Comparison of ENCODE assay signal across 23 mouse cellular contexts in genomic region chr16:12611106-12611505, GRCm38 (mm10).
DNase-seq lines count a peak whose midpoint lies in the region; ATAC-seq and TF ChIP-seq lines count a peak whose summit lies in the region.
"Had no signal": no experiment of that assay in that cellular context is flagged by ENCODE, and none has a peak within 500 bp of the region (broad histone marks: within the 10 kb centered on the region; RNA-seq: fewer than 3 reads in every experiment).

No protein-coding gene starts in this region.

- H3K36me3 ChIP-seq in intestine, embryonic 15.5 days: no peaks in the 10 kb centered on the region
- no peaks in the 10 kb centered on the region for H3K36me3 ChIP-seq in intestine, postnatal 0 days (ENCODE audit: control insufficient read depth, insufficient read depth)
- no peaks in the 10 kb centered on the region for H3K36me3 ChIP-seq in intestine, embryonic 16.5 days (ENCODE audit: control insufficient read depth, insufficient read depth, low read length)
- H3K36me3 ChIP-seq in forebrain, embryonic 13.5 days (ENCODE audit: poor library complexity, severe bottlenecking): no peaks in the 10 kb centered on the region
- H3K36me3 ChIP-seq: embryonic facial prominence, embryonic 10.5 days; embryonic facial prominence, embryonic 13.5 days; forebrain, embryonic 12.5 days; hindbrain, embryonic 15.5 days had no signal

- 41% methylated on average over 1 of the region's 1 CpGs for WGBS in intestine, embryonic 15.5 days
- WGBS in intestine, postnatal 0 days: 34% methylated on average over 1 of the region's 1 CpGs
- WGBS in intestine, embryonic 16.5 days: 60% methylated on average over 1 of the region's 1 CpGs
- 76% methylated on average over 1 of the region's 1 CpGs for WGBS in forebrain, embryonic 13.5 days

- peak; percentile 13 to 74 for DNase-seq in adrenal gland, adult (ENCODE audit: inconsistent age in 2 of 2, low spot score in 1 of 2)
- DNase-seq in adrenal gland, postnatal 4 days (ENCODE audit: low spot score in 2 of 2): no peak
- DNase-seq: cerebellum, adult 11 months; cerebellum, adult 2 months; cerebellum, adult 9-11 months; cerebellum, postnatal 36 days; embryo, embryonic 11 days; gastrocnemius, postnatal 10 days; gastrocnemius, postnatal 36 days; heart, postnatal 4 days; kidney, adult 2 months had no signal

- H3K27ac ChIP-seq in intestine, embryonic 15.5 days: no peak overlapping the region
- H3K27ac ChIP-seq in intestine, postnatal 0 days (ENCODE audit: low read depth, low read length): no peak overlapping the region
- H3K27ac ChIP-seq in intestine, embryonic 16.5 days (ENCODE audit: low read length): no peak overlapping the region
- H3K27ac ChIP-seq in forebrain, embryonic 13.5 days: no peak overlapping the region
- H3K27ac ChIP-seq: embryonic facial prominence, embryonic 10.5 days; embryonic facial prominence, embryonic 13.5 days; forebrain, embryonic 12.5 days; hindbrain, embryonic 15.5 days had no signal

- H3K4me1 ChIP-seq in intestine, embryonic 15.5 days (replicated peaks): no peaks in the 10 kb centered on the region
- no peaks in the 10 kb centered on the region for H3K4me1 ChIP-seq in intestine, postnatal 0 days (replicated peaks; ENCODE audit: control insufficient read depth, insufficient read depth, low read length)
- H3K4me1 ChIP-seq in intestine, embryonic 16.5 days (ENCODE audit: control insufficient read depth, insufficient read depth, low read length): no peaks in the 10 kb centered on the region
- H3K4me1 ChIP-seq in forebrain, embryonic 13.5 days: no peaks in the 10 kb centered on the region
- H3K4me1 ChIP-seq: embryonic facial prominence, embryonic 10.5 days; embryonic facial prominence, embryonic 13.5 days; forebrain, embryonic 12.5 days; hindbrain, embryonic 15.5 days had no signal

- no peak overlapping the region for H3K9ac ChIP-seq in intestine, embryonic 15.5 days
- H3K9ac ChIP-seq in intestine, postnatal 0 days (ENCODE audit: low read depth, low read length): no peak overlapping the region
- no peak overlapping the region for H3K9ac ChIP-seq in intestine, embryonic 16.5 days (ENCODE audit: low read depth, low read length)
- H3K9ac ChIP-seq in forebrain, embryonic 13.5 days: no peak overlapping the region
- H3K9ac ChIP-seq: embryonic facial prominence, embryonic 13.5 days; forebrain, embryonic 12.5 days; hindbrain, embryonic 15.5 days had no signal

- H3K27me3 ChIP-seq in intestine, embryonic 15.5 days (replicated peaks): no peaks in the 10 kb centered on the region
- no peaks in the 10 kb centered on the region for H3K27me3 ChIP-seq in intestine, postnatal 0 days (replicated peaks; ENCODE audit: control insufficient read depth, insufficient read depth, low read length)
- H3K27me3 ChIP-seq in intestine, embryonic 16.5 days (replicated peaks; ENCODE audit: control insufficient read depth, insufficient read depth, low read length): no peaks in the 10 kb centered on the region
- no peaks in the 10 kb centered on the region for H3K27me3 ChIP-seq in forebrain, embryonic 13.5 days
- H3K27me3 ChIP-seq: forebrain, embryonic 12.5 days; hindbrain, embryonic 15.5 days had no signal

- no peaks in the 10 kb centered on the region for H3K9me3 ChIP-seq in intestine, embryonic 15.5 days
- H3K9me3 ChIP-seq in intestine, postnatal 0 days (ENCODE audit: control insufficient read depth): no peaks in the 10 kb centered on the region
- no peaks in the 10 kb centered on the region for H3K9me3 ChIP-seq in intestine, embryonic 16.5 days (ENCODE audit: control insufficient read depth, low read length)
- H3K9me3 ChIP-seq in forebrain, embryonic 13.5 days (replicated peaks): no peaks in the 10 kb centered on the region
- H3K9me3 ChIP-seq: embryonic facial prominence, embryonic 10.5 days; embryonic facial prominence, embryonic 13.5 days; forebrain, embryonic 12.5 days; hindbrain, embryonic 15.5 days had no signal

- no peak for TF ChIP-seq CTCF in intestine, postnatal 0 days (IDR thresholded peaks at IDR 0.05; ENCODE audit: low read depth)

- H3K4me3 ChIP-seq in intestine, embryonic 15.5 days (replicated peaks): no peak overlapping the region
- no peak overlapping the region for H3K4me3 ChIP-seq in intestine, postnatal 0 days (ENCODE audit: low read depth, low read length)
- no peak overlapping the region for H3K4me3 ChIP-seq in intestine, embryonic 16.5 days (ENCODE audit: low read length)
- no peak overlapping the region for H3K4me3 ChIP-seq in forebrain, embryonic 13.5 days
- H3K4me3 ChIP-seq: embryonic facial prominence, embryonic 10.5 days; embryonic facial prominence, embryonic 13.5 days; erythroblast, embryonic 14.5 days; forebrain, embryonic 12.5 days; hindbrain, embryonic 15.5 days had no signal

- peak; percentile 67 for ATAC-seq in intestine, embryonic 15.5 days
- no peak for ATAC-seq in intestine, postnatal 0 days
- peak; percentile 80 for ATAC-seq in intestine, embryonic 16.5 days
- ATAC-seq in forebrain, embryonic 13.5 days: no peak
- ATAC-seq: activated CD4-positive, CD25-positive, alpha-beta regulatory T cell, adult 4 months; forebrain, embryonic 16.5 days had no signal

- H3K4me2 ChIP-seq in intestine, embryonic 15.5 days (replicated peaks): no peak overlapping the region
- no peak overlapping the region for H3K4me2 ChIP-seq in intestine, postnatal 0 days (replicated peaks; ENCODE audit: low read depth)
- H3K4me2 ChIP-seq in intestine, embryonic 16.5 days (ENCODE audit: low read depth, low read length): no peak overlapping the region
- no peak overlapping the region for H3K4me2 ChIP-seq in forebrain, embryonic 13.5 days
- H3K4me2 ChIP-seq: embryonic facial prominence, embryonic 13.5 days; forebrain, embryonic 12.5 days; heart, embryonic 11.5 days; hindbrain, embryonic 15.5 days had no signal

Comparison
In these comparisons a context has a peak if more than half of its experiments do, and no peak if none do; other contexts are left out.
1. DNase-seq: peak in adrenal gland, adult (2 of 2); none in adrenal gland, postnatal 4 days (0 of 2).
2. ATAC-seq: peak in intestine, embryonic 15.5 days (single experiment) and intestine, embryonic 16.5 days (single experiment); none in intestine, postnatal 0 days (single experiment) and forebrain, embryonic 13.5 days (single experiment).